Mouse (Mus musculus) midbrain, embryonic 15.5 days (tissue): Measurements from ENCODE around the gene 2010111I01Rik. TPM values are rescaled to one million over a fixed set of nuclear protein-coding genes. Genes with fewer than 3 reads are reported as not detected.
"Not testable (repeated sequence)": the region's sequence is repeated elsewhere in the genome, so short reads cannot be mapped to it uniquely, and the experiment has no call there.

Experiments used
- ATAC-seq: fragments of 200-750 bp; cut with Nextera tagmentation; replicated peaks from 2 replicates; pipeline ENCODE4 v1.8.0; 2017; ENCODE audit warnings: moderate TSS enrichment
- H3K27ac ChIP-seq: fragments of 300-500 bp; sonication (generic); 2 replicates; pipeline ENCODE4 v1.5.1; 2015; ENCODE audit warnings: mild to moderate bottlenecking, inconsistent platforms
- H3K27me3 ChIP-seq: fragments of 300-500 bp; sonication (generic); replicated peaks from 2 replicates; pipeline ENCODE4 v1.6.1; 2015; ENCODE audit warnings: inconsistent platforms
- H3K36me3 ChIP-seq: fragments of 300-500 bp; sonication (generic); replicated peaks from 2 replicates; pipeline ENCODE4 v1.6.1; 2015; ENCODE audit warnings: inconsistent platforms
- H3K4me1 ChIP-seq: fragments of 300-500 bp; sonication (generic); 2 replicates; pipeline ENCODE4 v1.6.1; 2015; ENCODE audit warnings: inconsistent platforms
- H3K4me2 ChIP-seq: fragments of 300-500 bp; sonication (generic); 2 replicates; pipeline ENCODE4 v1.6.1; 2015; ENCODE audit warnings: inconsistent platforms, mild to moderate bottlenecking, moderate library complexity
- H3K4me3 ChIP-seq: fragments of 300-500 bp; sonication (generic); 2 replicates; pipeline ENCODE4 v1.5.1; 2015; ENCODE audit warnings: mild to moderate bottlenecking, inconsistent platforms
- H3K9ac ChIP-seq: fragments of 300-500 bp; sonication (generic); 2 replicates; pipeline ENCODE4 v1.6.1; 2015; ENCODE audit warnings: mild to moderate bottlenecking, inconsistent platforms
- H3K9me3 ChIP-seq: fragments of 300-500 bp; sonication (generic); 2 replicates; pipeline ENCODE4 v1.6.1; 2016; ENCODE audit warnings: inconsistent platforms
- WGBS: fragments of 180-500 bp; shearing (Covaris S2); methylation state at CpG from one replicate; pipeline ENCODE4 v1.1.7; 2015; ENCODE audit warnings: mixed read lengths; 5-methylcytosine and 5-hydroxymethylcytosine counted together
- polyA plus RNA-seq: library from polyadenylated mRNA; unstranded; fragments of >200 nt; fragmentation: Nextera tagmentation; extraction: Ambion mirVana; gene quantifications from 2 replicates; pipeline ENCODE4 v1.2.1, GENCODE M21; 2015

The 2010111I01Rik gene
- polyA plus RNA-seq, 1 experiment from 2014 or later, result 29.0 TPM

- Histone ChIP-seq H3K4me3 (no peak overlapping the region), H3K4me1 (no peaks in the 10 kb centered on the region), H3K9ac (no peak overlapping the region), H3K4me2 (no peak overlapping the region), H3K36me3 (no peaks in the 10 kb centered on the region), H3K27me3 (no peaks in the 10 kb centered on the region), H3K27ac (no peak overlapping the region), H3K9me3 (no peaks in the 10 kb centered on the region)
- WGBS, result 76% methylated on average over 9 of the region's 9 CpGs
- ATAC-seq, result no peak
These were observed 109.4 kb downstream of the 2010111I01Rik start for GRCm38 (mm10) chr13:63073911-63074675.

- H3K36me3 ChIP-seq, result no peaks in the 10 kb centered on the region
- no peaks in the 10 kb centered on the region for H3K27me3 ChIP-seq
- H3K4me1 ChIP-seq, result no peaks in the 10 kb centered on the region
- no peak overlapping the region for H3K27ac ChIP-seq
- no peaks in the 10 kb centered on the region for H3K9me3 ChIP-seq
- 85% methylated on average over 3 of the region's 3 CpGs for WGBS
- no peak overlapping the region for H3K4me2 ChIP-seq
- no peak overlapping the region for H3K9ac ChIP-seq
- no peak for ATAC-seq
- H3K4me3 ChIP-seq, result no peak overlapping the region
These were observed 109.9 kb downstream of the 2010111I01Rik start for GRCm38 (mm10) chr13:63074676-63074991.

GRCm38 (mm10) chr13:63075331-63075855 lies 110.7 kb downstream of the 2010111I01Rik start:
- no peak overlapping the region for H3K27ac ChIP-seq
- H3K9ac ChIP-seq, result no peak overlapping the region
- no peak overlapping the region for H3K4me2 ChIP-seq
- 82% methylated on average over 2 of the region's 2 CpGs for WGBS
- H3K36me3 ChIP-seq, result no peaks in the 10 kb centered on the region
- H3K9me3 ChIP-seq, result no peaks in the 10 kb centered on the region
- no peak for ATAC-seq
- H3K4me3 ChIP-seq, result no peak overlapping the region
- no peaks in the 10 kb centered on the region for H3K27me3 ChIP-seq
- no peaks in the 10 kb centered on the region for H3K4me1 ChIP-seq

- H3K27ac ChIP-seq, result no peak overlapping the region
- no peak overlapping the region for H3K4me3 ChIP-seq
- no peaks in the 10 kb centered on the region for H3K27me3 ChIP-seq
- no peaks in the 10 kb centered on the region for H3K9me3 ChIP-seq
- 35% methylated on average over 4 of the region's 4 CpGs for WGBS
- no peak overlapping the region for H3K4me2 ChIP-seq
- no peak overlapping the region for H3K9ac ChIP-seq
- no peak for ATAC-seq
- H3K36me3 ChIP-seq, result no peaks in the 10 kb centered on the region
- H3K4me1 ChIP-seq, result no peaks in the 10 kb centered on the region
These were observed 115.5 kb downstream of the 2010111I01Rik start for GRCm38 (mm10) chr13:63080191-63080590.

- Histone ChIP-seq H3K4me1 (no peaks in the 10 kb centered on the region), H3K4me2 (no peak overlapping the region), H3K27ac (no peak overlapping the region), H3K27me3 (no peaks in the 10 kb centered on the region), H3K36me3 (no peaks in the 10 kb centered on the region), H3K9me3 (no peaks in the 10 kb centered on the region), H3K4me3 (no peak overlapping the region), H3K9ac (no peak overlapping the region)
- WGBS, result 71% methylated on average over 2 of the region's 2 CpGs
- ATAC-seq, result no peak
These were observed 116.1 kb downstream of the 2010111I01Rik start for GRCm38 (mm10) chr13:63080823-63081222.

- H3K4me2 ChIP-seq, result no peak overlapping the region
- no peak overlapping the region for H3K9ac ChIP-seq
- no peaks in the 10 kb centered on the region for H3K27me3 ChIP-seq
- H3K9me3 ChIP-seq, result no peaks in the 10 kb centered on the region
- H3K27ac ChIP-seq, result no peak overlapping the region
- H3K36me3 ChIP-seq, result no peaks in the 10 kb centered on the region
- H3K4me1 ChIP-seq, result no peaks in the 10 kb centered on the region
- WGBS, result 73% methylated on average over 5 of the region's 5 CpGs
- ATAC-seq, result no peak
- no peak overlapping the region for H3K4me3 ChIP-seq
These were observed 118.0 kb downstream of the 2010111I01Rik start for GRCm38 (mm10) chr13:63082555-63083136.

- not testable (repeated sequence) for H3K27me3 ChIP-seq, H3K4me1 ChIP-seq, H3K9ac ChIP-seq, H3K27ac ChIP-seq, ATAC-seq, H3K36me3 ChIP-seq, H3K4me3 ChIP-seq, H3K4me2 ChIP-seq, H3K9me3 ChIP-seq
- 77% methylated on average over 7 of the region's 7 CpGs for WGBS
These were observed 118.4 kb downstream of the 2010111I01Rik start for GRCm38 (mm10) chr13:63083139-63083538.

- no peaks in the 10 kb centered on the region for H3K27me3 ChIP-seq
- H3K36me3 ChIP-seq, result no peaks in the 10 kb centered on the region
- no peak overlapping the region for H3K4me2 ChIP-seq
- no peak overlapping the region for H3K27ac ChIP-seq
- WGBS, result 77% methylated on average over 8 of the region's 8 CpGs
- no peaks in the 10 kb centered on the region for H3K4me1 ChIP-seq
- ATAC-seq, result no peak
- no peaks in the 10 kb centered on the region for H3K9me3 ChIP-seq
- H3K9ac ChIP-seq, result no peak overlapping the region
- no peak overlapping the region for H3K4me3 ChIP-seq
These were observed 119.0 kb downstream of the 2010111I01Rik start for GRCm38 (mm10) chr13:63083663-63084062.

GRCm38 (mm10) chr13:63087865-63088683 lies 123.4 kb downstream of the 2010111I01Rik start:
- H3K4me1 ChIP-seq, result no peaks in the 10 kb centered on the region
- 96% methylated on average over 7 of the region's 7 CpGs for WGBS
- no peaks in the 10 kb centered on the region for H3K27me3 ChIP-seq
- H3K27ac ChIP-seq, result no peak overlapping the region
- H3K36me3 ChIP-seq, result no peaks in the 10 kb centered on the region
- ATAC-seq, result no peak
- no peaks in the 10 kb centered on the region for H3K9me3 ChIP-seq
- no peak overlapping the region for H3K4me2 ChIP-seq
- H3K9ac ChIP-seq, result no peak overlapping the region
- no peak overlapping the region for H3K4me3 ChIP-seq

- H3K27ac ChIP-seq, result no peak overlapping the region
- no peaks in the 10 kb centered on the region for H3K9me3 ChIP-seq
- H3K9ac ChIP-seq, result no peak overlapping the region
- ATAC-seq, result no peak
- H3K4me1 ChIP-seq, result no peaks in the 10 kb centered on the region
- WGBS, result 74% methylated on average over 4 of the region's 4 CpGs
- no peak overlapping the region for H3K4me2 ChIP-seq
- no peak overlapping the region for H3K4me3 ChIP-seq
- H3K36me3 ChIP-seq, result no peaks in the 10 kb centered on the region
- no peaks in the 10 kb centered on the region for H3K27me3 ChIP-seq
These were observed 124.8 kb downstream of the 2010111I01Rik start for GRCm38 (mm10) chr13:63089513-63089912.

GRCm38 (mm10) chr13:63091246-63091645 lies 126.6 kb downstream of the 2010111I01Rik start:
- no peak for ATAC-seq
- H3K27me3 ChIP-seq, result no peaks in the 10 kb centered on the region
- H3K9ac ChIP-seq, result no peak overlapping the region
- WGBS, result 44% methylated on average over 2 of the region's 2 CpGs
- no peaks in the 10 kb centered on the region; the same call in 1 of the 2 replicates for H3K4me1 ChIP-seq
- no peak overlapping the region for H3K4me2 ChIP-seq
- no peak overlapping the region for H3K4me3 ChIP-seq
- H3K36me3 ChIP-seq, result no peaks in the 10 kb centered on the region
- H3K9me3 ChIP-seq, result no peaks in the 10 kb centered on the region
- no peak overlapping the region for H3K27ac ChIP-seq

- no peaks in the 10 kb centered on the region for H3K27me3 ChIP-seq
- H3K4me3 ChIP-seq, result no peak overlapping the region
- no peak overlapping the region for H3K27ac ChIP-seq
- H3K4me1 ChIP-seq, result no peaks in the 10 kb centered on the region; the same call in 1 of the 2 replicates
- WGBS, result 87% methylated on average over 2 of the region's 2 CpGs
- ATAC-seq, result no peak
- H3K9ac ChIP-seq, result no peak overlapping the region
- no peaks in the 10 kb centered on the region for H3K9me3 ChIP-seq
- no peaks in the 10 kb centered on the region for H3K36me3 ChIP-seq
- H3K4me2 ChIP-seq, result no peak overlapping the region
These were observed 127.6 kb downstream of the 2010111I01Rik start for GRCm38 (mm10) chr13:63092299-63092698.
